Mouse (Mus musculus) right cerebral cortex, postnatal 14 days (tissue): ENCODE data around the gene Slc25a43.
A peak's percentile ranks its signal among the peaks of the same experiment; 100 is the strongest.

Source experiments
- DNase-seq: peaks from one replicate; pipeline ENCODE4 v3.0.0; 2022

Slc25a43 gene

GRCm38 (mm10) chrX:36743503-36744101 is at the start of gene Slc25a43:
Gene Slc25a43 (plus strand): TSS chrX:36743659.
- no peak for DNase-seq

DNA sequence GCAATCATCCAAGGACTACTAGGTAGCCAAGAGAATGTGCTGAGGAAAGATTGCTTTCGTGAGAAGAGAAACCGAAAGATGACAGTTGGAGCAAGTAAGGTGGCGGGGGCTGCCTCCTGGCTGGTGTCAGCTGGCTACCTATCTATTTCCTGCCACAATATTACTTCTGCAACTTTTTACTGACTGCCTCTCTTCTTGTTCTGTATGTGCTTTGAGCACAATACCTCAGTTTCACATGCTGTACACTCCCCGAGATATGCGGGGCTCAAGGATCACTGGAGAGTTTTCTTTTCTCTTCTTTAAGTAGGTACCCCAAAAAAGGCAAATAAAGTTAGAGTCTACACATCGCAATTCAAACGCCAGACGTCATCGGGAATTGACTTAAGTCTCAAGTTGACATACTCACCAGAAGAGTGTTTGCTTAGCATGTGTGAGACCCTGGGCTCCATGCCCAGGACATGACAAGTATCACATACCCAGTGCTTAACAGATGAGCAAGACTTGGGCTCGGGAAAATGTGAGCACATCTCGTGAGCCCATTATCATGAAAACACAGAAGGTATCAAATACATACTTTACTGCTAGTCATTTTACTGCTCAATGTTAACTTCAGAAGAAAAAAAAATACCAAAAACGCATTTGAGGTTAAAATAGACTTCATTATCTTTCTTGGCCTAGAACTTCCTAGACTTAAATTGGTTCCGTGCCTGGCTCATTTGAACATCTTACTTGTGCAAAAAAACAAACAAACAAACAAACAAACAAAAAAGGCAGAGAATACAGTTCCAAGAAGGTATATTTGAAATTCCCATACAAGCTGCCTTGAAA is 3.1 kb upstream of the Slc25a43 start:
- DNase-seq, result no peak

DNA sequence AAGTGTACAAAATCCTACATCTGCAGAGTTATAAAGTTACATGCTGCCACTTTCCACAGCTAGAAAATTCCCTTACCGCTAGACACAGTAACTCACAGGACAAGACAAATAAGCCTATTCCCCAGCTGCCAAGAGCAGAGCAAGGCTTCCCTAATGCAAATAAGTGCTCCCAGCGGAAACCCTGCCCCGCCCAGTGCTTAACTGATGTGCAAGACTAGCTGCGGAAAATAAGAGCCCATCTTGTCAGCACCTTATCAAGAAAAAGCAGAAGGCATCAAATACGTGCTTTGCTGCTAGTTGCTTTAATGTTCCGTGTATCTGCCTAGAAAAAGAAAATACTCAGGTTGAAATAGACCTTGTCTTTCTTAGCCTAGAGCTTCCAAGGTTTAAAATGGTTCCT is 2.2 kb upstream of the Slc25a43 start:
- DNase-seq, result no peak

DNA sequence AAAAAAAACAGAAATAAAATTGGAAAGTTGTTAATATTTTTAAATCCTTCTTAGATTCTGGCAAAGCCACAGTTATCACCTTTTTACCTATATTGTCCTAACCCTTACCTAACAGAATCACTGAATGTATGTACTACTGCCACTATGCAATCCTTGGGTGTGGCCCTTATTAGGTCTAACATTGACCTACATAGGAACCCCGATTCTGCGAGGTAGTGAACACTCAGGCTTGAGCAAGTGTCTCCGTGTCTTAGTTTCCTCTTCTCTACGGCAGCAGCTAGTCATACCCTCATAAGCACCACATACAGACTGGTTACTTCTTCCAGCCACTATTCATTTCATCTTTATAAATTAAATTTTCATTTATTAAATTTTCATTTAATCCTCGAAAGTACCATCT is 715 bp upstream of the Slc25a43 start:
- no peak for DNase-seq

- DNase-seq, result peak; percentile 25
Measured at GRCm38 (mm10) chrX:36744735-36745134, 1.3 kb downstream of the Slc25a43 start.

DNA sequence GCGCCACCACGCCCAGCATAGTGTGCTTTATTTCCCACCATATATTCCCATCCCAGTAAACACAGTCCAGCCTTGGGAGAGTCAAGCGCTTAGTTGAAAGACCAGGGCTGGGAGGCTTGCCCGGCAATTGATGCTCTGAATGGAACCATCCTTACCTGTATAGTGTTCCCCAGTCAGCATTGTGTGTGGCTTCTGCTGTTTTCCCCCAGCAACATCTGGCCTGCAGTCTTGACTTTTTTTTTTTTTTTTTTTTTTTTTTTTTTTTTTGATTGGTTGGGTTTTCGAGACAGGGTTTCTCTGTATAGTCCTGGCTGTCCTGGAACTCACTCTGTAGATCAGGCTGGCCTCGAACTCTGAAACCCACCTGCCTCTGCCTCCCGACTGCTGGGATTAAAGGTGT is 1.9 kb downstream of the Slc25a43 start:
- DNase-seq, result no peak

- no peak for DNase-seq
Measured at GRCm38 (mm10) chrX:36746789-36747188, 3.3 kb downstream of the Slc25a43 start.

DNA sequence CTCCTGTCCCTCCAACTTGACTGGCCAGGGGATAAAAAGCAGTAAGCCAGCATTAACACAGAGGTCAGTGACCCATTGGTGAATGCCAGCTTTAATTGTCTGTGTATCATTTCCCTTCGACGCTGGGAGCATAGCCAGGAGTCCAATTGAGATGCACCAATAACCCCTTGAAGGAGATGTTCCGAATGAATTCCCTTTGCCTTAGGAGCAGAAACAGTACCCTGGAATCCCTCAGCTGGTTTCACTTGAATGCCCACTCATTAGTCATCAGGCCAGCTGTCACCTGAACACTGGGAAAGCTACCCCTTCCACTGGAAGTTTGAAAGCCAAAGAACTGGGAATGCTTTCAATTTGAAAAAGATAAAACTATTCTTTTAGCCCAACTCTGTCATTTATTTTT is 5.1 kb downstream of the Slc25a43 start:
- no peak for DNase-seq

GRCm38 (mm10) chrX:36749281-36749785 is 5.9 kb downstream of the Slc25a43 start:
- DNase-seq, result no peak

DNA sequence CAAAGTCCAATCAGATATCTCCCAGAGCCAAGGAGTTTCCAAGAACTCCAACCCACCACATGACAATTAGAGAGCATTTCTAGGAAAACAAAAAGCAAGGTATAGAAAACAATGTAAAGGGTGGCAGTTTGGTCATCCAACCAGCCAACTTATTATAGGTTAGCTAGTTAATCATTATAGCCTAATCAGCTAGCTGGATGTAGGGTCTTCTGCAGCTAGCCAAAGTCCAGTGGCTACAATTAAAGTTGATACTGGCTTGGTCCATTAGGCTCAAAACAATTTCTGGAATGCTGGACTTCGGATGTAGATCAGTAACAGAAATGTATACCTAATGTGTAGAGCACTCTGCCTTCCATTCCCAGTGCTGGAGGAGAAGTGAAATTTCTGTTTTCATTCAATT is 7.1 kb downstream of the Slc25a43 start:
- DNase-seq, result no peak

DNA sequence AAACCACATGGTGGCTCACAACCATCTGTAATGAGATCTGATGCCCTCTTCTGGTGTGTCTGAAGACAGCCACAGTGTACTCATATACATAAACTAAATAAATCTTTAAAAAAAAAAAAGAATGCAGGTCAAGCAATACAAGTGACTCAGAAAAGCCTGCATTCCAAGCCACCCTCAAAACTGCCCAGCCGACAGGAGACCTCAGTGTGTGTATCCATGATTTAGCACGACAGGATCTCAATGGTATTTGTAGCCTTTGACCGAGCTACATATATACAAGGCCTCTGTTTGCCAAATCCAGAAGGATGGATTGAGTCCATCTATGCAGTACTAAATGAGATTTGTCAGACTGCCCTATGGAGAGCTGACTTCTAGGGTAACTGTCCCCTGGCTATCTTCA is 9.1 kb downstream of the Slc25a43 start:
- DNase-seq, result no peak

DNA sequence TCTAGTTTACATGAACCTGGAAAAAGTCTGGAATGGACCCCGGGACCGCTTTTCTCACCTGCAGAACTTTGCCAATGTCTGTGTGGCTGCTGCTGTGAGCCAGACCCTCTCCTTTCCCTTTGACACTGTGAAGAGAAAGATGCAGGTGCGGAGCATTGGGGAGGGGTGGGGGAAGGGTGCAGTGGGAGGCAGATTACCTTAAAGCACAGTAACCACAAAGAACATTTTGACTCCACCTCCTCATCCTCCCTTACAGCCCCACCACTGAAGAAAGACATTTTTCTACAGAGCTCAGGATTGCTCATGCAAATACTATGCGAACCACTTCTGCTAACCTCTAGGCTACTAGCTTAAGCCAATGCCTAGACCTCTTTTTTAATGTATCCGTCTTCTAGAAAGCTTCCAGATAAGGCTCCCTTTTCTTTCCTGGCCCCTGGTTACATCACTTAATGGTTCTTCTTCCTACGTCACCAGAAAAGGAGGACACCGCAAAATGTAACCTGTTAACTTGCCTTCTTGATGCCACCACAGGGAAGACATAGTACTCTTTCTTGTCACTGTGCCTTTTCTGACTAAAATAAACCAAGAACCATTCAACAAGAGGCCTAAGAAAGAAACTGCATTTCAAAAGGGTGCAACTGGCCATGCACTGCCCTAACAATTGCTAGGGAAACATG is 14.5 kb downstream of the Slc25a43 start:
- DNase-seq, result no peak

DNA sequence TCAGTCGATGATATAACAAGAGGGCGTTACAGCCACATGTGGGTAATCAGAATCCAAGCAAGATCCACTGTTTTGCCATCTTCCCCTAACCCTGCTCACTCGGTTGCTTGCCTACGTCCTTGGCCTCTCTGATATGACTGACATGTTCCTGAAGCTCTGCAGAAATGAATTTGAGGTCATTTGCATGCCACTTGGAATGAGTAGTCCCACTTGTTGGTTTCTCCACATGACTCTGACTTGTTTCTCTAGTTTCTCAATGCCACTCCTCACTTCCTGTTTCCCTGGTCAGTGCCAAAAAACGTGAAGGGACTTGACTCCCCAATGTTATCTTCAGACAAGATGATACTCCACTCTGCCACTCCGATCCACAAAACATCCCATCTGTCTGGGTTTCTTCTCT is 15.1 kb downstream of the Slc25a43 start:
- no peak for DNase-seq

- DNase-seq, result peak; percentile 23
Measured at GRCm38 (mm10) chrX:36760946-36761635, 17.6 kb downstream of the Slc25a43 start.

- no peak for DNase-seq
Measured at GRCm38 (mm10) chrX:36762289-36762688, 18.8 kb downstream of the Slc25a43 start.

DNA sequence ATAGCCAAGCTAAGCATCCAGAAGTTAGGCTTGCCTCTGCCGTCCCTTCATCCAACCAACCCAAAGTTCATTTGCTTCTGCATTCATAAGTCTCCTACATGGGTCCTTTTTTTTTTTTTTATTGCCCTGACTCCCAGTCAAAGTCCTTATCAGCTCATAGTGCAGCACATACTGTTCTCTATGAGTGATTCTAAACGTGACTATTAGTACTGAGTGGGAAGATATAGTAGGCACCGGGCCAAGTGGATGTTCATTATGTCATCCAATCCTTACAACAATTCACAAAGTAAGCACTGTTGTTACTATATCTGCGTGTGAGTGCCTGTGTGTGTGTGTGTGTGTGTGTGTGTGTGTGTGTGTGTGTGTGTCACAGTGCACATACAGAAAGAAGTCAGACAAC is 19.4 kb downstream of the Slc25a43 start:
- no peak for DNase-seq

DNA sequence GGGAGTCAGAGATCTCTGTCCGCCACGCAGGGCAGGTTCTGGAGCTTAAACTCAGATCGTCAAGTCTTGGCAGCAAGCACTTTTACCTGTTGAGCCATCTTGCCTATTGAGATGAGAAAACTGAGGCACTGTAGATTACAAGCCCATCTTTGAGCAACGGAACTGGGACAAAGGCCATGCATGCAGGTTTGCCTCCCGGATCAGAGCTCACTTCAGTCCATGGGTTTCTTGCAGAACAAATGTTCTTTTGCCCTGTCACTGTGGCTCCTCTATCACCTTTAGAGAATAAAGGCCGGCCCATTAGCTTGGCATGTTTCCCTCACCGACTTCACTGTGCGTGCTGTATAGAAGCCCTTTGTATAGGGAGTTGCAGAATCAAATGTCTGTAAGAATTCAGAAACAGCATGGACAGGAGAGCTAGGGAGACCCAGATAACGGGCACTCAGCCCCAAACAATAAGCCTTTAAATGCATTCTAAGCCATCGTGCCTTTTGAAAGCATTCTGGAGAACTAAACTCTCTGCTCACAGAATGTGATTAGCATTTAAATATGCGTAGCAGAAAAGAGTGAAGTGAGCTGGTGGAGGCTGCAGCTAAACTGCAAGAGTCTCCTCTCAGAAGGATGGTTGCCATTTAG is 20.0 kb downstream of the Slc25a43 start:
- DNase-seq, result no peak

DNA sequence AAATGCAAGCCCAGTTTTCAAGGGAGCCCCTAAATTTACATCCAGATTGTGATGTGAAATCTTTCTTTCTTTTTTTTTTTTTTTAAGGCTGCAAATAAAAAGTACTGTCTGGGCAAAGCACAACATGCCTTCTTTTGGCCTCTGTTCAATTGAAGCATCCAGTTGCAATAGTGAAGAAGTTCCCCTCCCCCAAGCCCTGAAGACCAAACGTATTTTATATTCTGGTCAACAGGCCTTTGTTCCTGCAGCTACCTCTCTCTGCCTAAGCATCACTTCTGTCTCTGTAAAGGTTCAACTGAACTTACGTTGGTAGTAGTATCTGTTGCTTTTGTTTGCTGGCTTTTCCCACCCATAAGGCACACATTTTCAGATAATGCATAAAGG is 20.5 kb downstream of the Slc25a43 start:
- DNase-seq, result no peak

DNA sequence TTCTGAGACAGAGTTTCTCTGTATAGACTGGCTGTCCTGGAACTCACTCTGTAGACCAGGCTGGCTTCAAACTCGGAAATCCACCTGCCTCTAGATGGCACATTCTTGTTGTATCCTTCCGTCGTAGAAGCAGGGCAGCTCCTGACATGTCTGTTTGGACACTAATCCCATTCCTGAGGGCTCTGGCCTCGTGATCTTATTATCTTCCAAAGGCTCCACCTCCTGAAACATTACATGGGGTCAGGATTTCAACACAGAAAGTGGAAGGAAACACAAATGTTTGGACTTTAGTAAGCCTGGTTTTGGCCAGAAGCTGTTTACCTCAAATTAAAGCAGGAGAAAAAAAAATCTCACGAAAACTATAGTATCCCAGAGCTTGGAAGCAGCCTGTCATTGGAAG is 23.9 kb downstream of the Slc25a43 start:
- DNase-seq, result no peak

- no peak for DNase-seq
Measured at GRCm38 (mm10) chrX:36772591-36772990, 29.1 kb downstream of the Slc25a43 start.

GRCm38 (mm10) chrX:36775520-36775919 is 32.1 kb downstream of the Slc25a43 start:
- no peak for DNase-seq

DNA sequence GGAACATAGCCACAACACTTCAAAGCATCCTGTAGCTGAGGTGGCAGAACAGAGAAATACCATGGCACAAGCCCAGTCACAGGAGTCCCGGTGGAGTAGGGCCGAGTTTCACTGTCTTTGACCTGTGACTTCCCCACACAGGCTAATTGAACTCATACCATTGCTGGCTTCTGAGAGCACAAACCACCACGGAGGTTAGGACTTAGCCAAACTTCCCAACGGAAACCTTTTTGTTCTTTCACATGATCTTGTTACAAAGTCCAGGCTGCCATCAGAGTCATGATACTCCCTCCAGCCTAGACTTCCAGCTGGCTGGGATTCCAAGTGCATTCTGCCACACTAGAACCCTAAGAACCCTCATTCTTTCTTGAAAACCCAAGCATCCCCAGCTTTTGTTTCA is 34.2 kb downstream of the Slc25a43 start:
- DNase-seq, result no peak

DNA sequence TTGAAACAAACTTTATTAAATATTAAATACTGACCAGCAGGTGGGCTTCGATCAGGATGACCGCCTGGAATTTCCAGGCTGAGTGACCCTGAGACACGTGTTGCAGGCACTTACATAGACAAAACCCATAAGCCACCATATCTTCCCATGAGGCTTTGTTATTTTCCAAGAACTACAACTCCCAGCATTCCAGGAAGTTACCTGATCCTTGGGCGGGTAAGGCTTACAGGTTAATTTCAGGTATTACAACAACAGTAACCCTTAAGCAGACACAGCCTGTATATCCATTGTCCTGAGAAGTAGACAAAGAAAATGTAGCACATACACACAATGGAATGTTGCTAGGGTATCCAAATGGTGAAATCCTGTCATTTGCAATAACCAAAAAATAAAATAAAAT is 45.9 kb downstream of the Slc25a43 start:
- DNase-seq, result no peak
